26 mouse cellular contexts compared by ENCODE assay signal in genomic region chr16:91020842-91021483, GRCm38 (mm10). TPM values are rescaled to one million over a fixed set of nuclear protein-coding genes. Genes with fewer than 3 reads are reported as not detected.
DNase-seq lines count a peak whose midpoint lies in the region; ATAC-seq and TF ChIP-seq lines count a peak whose summit lies in the region.
"Had no signal": no experiment of that assay in that cellular context is flagged by ENCODE, and none has a peak within 500 bp of the region (broad histone marks: within the 10 kb centered on the region; RNA-seq: fewer than 3 reads in every experiment).

No protein-coding gene starts in this region.

- no peaks in the 10 kb centered on the region; the same call in 1 of the 2 replicates for H3K9me3 ChIP-seq in liver, postnatal 0 days (ENCODE audit: low read length)
- H3K9me3 ChIP-seq in forebrain, embryonic 15.5 days = no peaks in the 10 kb centered on the region
- no peaks in the 10 kb centered on the region for H3K9me3 ChIP-seq in kidney, embryonic 14.5 days (ENCODE audit: control insufficient read depth, low read length)
- H3K9me3 ChIP-seq: limb, embryonic 10.5 days; limb, embryonic 15.5 days had no signal

- no peak for TF ChIP-seq CTCF in liver, postnatal 0 days (IDR thresholded peaks at IDR 0.05; ENCODE audit: low read depth)
- no peak for TF ChIP-seq CTCF in bone marrow macrophage, adult 2 months (IDR thresholded peaks at IDR 0.05; ENCODE audit: low read depth, low read length)

- no peak overlapping the region for H3K9ac ChIP-seq in liver, postnatal 0 days (replicated peaks)
- H3K9ac ChIP-seq in forebrain, embryonic 15.5 days (replicated peaks) = no peak overlapping the region
- H3K9ac ChIP-seq in kidney, embryonic 14.5 days (ENCODE audit: low read depth, low read length) = no peak overlapping the region
- H3K9ac ChIP-seq: limb, embryonic 15.5 days; liver, embryonic 14.5 days; lung, embryonic 14.5 days; midbrain, embryonic 13.5 days had no signal

- TF ChIP-seq POLR2A in bone marrow macrophage, adult 2 months (IDR thresholded peaks at IDR 0.05; ENCODE audit: borderline replicate concordance, low read depth, low read length) = no peak

- H3K27ac ChIP-seq in liver, postnatal 0 days (ENCODE audit: low read depth) = 0 out of 2 replicates have a peak overlapping the region, but pooled peaks have one; percentile 8
- H3K27ac ChIP-seq in bone marrow macrophage, adult 2 months (ENCODE audit: insufficient read depth, low read depth, low read length) = peak overlapping the region; percentile 27
- no peak overlapping the region for H3K27ac ChIP-seq in forebrain, embryonic 15.5 days (replicated peaks)
- no peak overlapping the region for H3K27ac ChIP-seq in kidney, embryonic 14.5 days (ENCODE audit: low read depth, low read length)
- H3K27ac ChIP-seq: gastrocnemius, adult 2 months; limb, embryonic 10.5 days; limb, embryonic 15.5 days; liver, embryonic 14.5 days; midbrain, embryonic 13.5 days had no signal

- no peak for DNase-seq in liver, postnatal 0 days
- DNase-seq in liver = no peak
- DNase-seq in layer of hippocampus, adult 9-10 months (ENCODE audit: low spot score) = no peak
- DNase-seq: adrenal gland, adult 8-10 months; cerebellum, adult 11-12 months; cerebellum, adult 9-11 months; gastrocnemius, adult 2 months; heart, postnatal 14 days; kidney, adult 18-20 months; kidney, postnatal 4 days; layer of hippocampus, postnatal 36 days; lung, embryonic 14.5 days; lung, postnatal 14 days; thymus, postnatal 25 days had no signal

- WGBS in liver, postnatal 0 days (ENCODE audit: insufficient replicate concordance) = 84% methylated on average over 10 of the region's 10 CpGs
- WGBS in forebrain, embryonic 15.5 days = 94% methylated on average over 10 of the region's 10 CpGs
- 87% methylated on average over 10 of the region's 10 CpGs for WGBS in kidney, embryonic 14.5 days

- H3K36me3 ChIP-seq in liver, postnatal 0 days (replicated peaks; ENCODE audit: insufficient read depth, low read length) = peaks cover 82% of the 10 kb centered on the region
- H3K36me3 ChIP-seq in forebrain, embryonic 15.5 days = peaks cover 89% of the 10 kb centered on the region
- H3K36me3 ChIP-seq in kidney, embryonic 14.5 days (ENCODE audit: control insufficient read depth, insufficient read depth, low read length) = peaks cover 93% of the 10 kb centered on the region

- no peak overlapping the region for H3K4me3 ChIP-seq in liver, postnatal 0 days (ENCODE audit: low read depth, low read length)
- no peak overlapping the region for H3K4me3 ChIP-seq in bone marrow macrophage, adult 2 months (ENCODE audit: insufficient read depth, low read length)
- no peak overlapping the region for H3K4me3 ChIP-seq in forebrain, embryonic 15.5 days
- no peak overlapping the region for H3K4me3 ChIP-seq in kidney, embryonic 14.5 days (ENCODE audit: low read length)
- H3K4me3 ChIP-seq: gastrocnemius, adult 2 months; limb, embryonic 10.5 days; limb, embryonic 15.5 days; megakaryocyte, embryonic 14.5 days; midbrain, embryonic 13.5 days had no signal

- no peaks in the 10 kb centered on the region for H3K27me3 ChIP-seq in liver, postnatal 0 days (ENCODE audit: insufficient read depth, low read length)
- no peaks in the 10 kb centered on the region for H3K27me3 ChIP-seq in forebrain, embryonic 15.5 days
- no peaks in the 10 kb centered on the region for H3K27me3 ChIP-seq in kidney, embryonic 14.5 days (ENCODE audit: control insufficient read depth, insufficient read depth, low read length)
- H3K27me3 ChIP-seq: limb, embryonic 15.5 days; megakaryocyte, embryonic 14.5 days; midbrain, embryonic 13.5 days had no signal

- ATAC-seq in liver, postnatal 0 days = no peak
- peak; percentile 92 for ATAC-seq in megakaryocyte, adult 5-6 weeks (ENCODE audit: poor library complexity, severe bottlenecking)
- ATAC-seq in forebrain, embryonic 15.5 days (replicated peaks) = no peak
- no peak for ATAC-seq in kidney, embryonic 14.5 days (ENCODE audit: low FRiP score, low TSS enrichment)
- ATAC-seq: activated CD4-positive, CD25-positive, alpha-beta regulatory T cell, adult 4 months; forebrain, embryonic 16.5 days; hindbrain, embryonic 16.5 days; midbrain, embryonic 13.5 days had no signal

- no peak for TF ChIP-seq EP300 in liver, postnatal 0 days (IDR thresholded peaks at IDR 0.05; ENCODE audit: low read depth)

- H3K4me2 ChIP-seq in liver, postnatal 0 days (ENCODE audit: low read depth, low read length) = no peak overlapping the region
- H3K4me2 ChIP-seq in forebrain, embryonic 15.5 days (replicated peaks) = no peak overlapping the region
- H3K4me2 ChIP-seq in kidney, embryonic 14.5 days (replicated peaks; ENCODE audit: low read depth, low read length) = no peak overlapping the region
- H3K4me2 ChIP-seq: limb, embryonic 15.5 days; lung, embryonic 14.5 days; midbrain, embryonic 13.5 days had no signal

- no peaks in the 10 kb centered on the region for H3K4me1 ChIP-seq in liver, postnatal 0 days (ENCODE audit: insufficient read depth)
- peaks cover 9% of the 10 kb centered on the region for H3K4me1 ChIP-seq in bone marrow macrophage, adult 2 months (ENCODE audit: control insufficient read depth, insufficient read depth, low read length)
- H3K4me1 ChIP-seq in forebrain, embryonic 15.5 days = no peaks in the 10 kb centered on the region
- H3K4me1 ChIP-seq in kidney, embryonic 14.5 days (ENCODE audit: control insufficient read depth, insufficient read depth, low read length) = no peaks in the 10 kb centered on the region
- H3K4me1 ChIP-seq: limb, embryonic 10.5 days; limb, embryonic 15.5 days; midbrain, embryonic 13.5 days had no signal

RNA-seq across cellular contexts. Expression of gene Synj1, which starts 9.9 kb away (rescaled TPM):
- polyA plus RNA-seq in liver, postnatal 0 days (2015; fragmentation: Nextera tagmentation; extraction: Ambion mirVana) = 8.2 and 8.6 TPM in 2 replicates
- 91.7 and 118 TPM in 2 replicates for polyA plus RNA-seq in bone marrow macrophage, adult 2 months (2012; ENCODE audit: insufficient read depth, insufficient read length, missing spikeins)
- total RNA-seq in megakaryocyte, adult 5-6 weeks (2015) = 95.7 and 105 TPM in 2 replicates
- total RNA-seq in megakaryocyte, adult 5-6 weeks (2017) = 44.6 and 61.5 TPM in 2 replicates
- polyA plus RNA-seq in forebrain, embryonic 15.5 days (2015; fragmentation: Nextera tagmentation; extraction: Ambion mirVana) = 33.7 and 36.0 TPM in 2 replicates
- 10.8 and 15.5 TPM in 2 replicates for polyA plus RNA-seq in kidney, embryonic 14.5 days (2014; fragmentation: Nextera tagmentation; extraction: Ambion mirVana)

RNA-seq across cellular contexts. Expression of gene Paxbp1, which starts 23.4 kb away (rescaled TPM):
- 10.3 and 10.9 TPM in 2 replicates for polyA plus RNA-seq in liver, postnatal 0 days (2015; fragmentation: Nextera tagmentation; extraction: Ambion mirVana)
- 91.7 and 108 TPM in 2 replicates for polyA plus RNA-seq in bone marrow macrophage, adult 2 months (2012; ENCODE audit: insufficient read depth, insufficient read length, missing spikeins)
- total RNA-seq in megakaryocyte, adult 5-6 weeks (2015) = 71.3 and 81.9 TPM in 2 replicates
- total RNA-seq in megakaryocyte, adult 5-6 weeks (2017) = 68.3 and 79.2 TPM in 2 replicates
- 79.5 and 86.3 TPM in 2 replicates for polyA plus RNA-seq in forebrain, embryonic 15.5 days (2015; fragmentation: Nextera tagmentation; extraction: Ambion mirVana)
- 46.9 and 75.6 TPM in 2 replicates for polyA plus RNA-seq in kidney, embryonic 14.5 days (2014; fragmentation: Nextera tagmentation; extraction: Ambion mirVana)

Comparison
In these comparisons a context has a peak if more than half of its experiments do, and no peak if none do; other contexts are left out.
1. H3K27ac ChIP-seq: peak in liver, postnatal 0 days (single experiment) and bone marrow macrophage, adult 2 months (single experiment); none in forebrain, embryonic 15.5 days (single experiment) and kidney, embryonic 14.5 days (single experiment).